Mouse (Mus musculus) midbrain, embryonic 13.5 days (tissue): ENCODE data around the gene Cuedc1. TPM values are rescaled to one million over a fixed set of nuclear protein-coding genes. Genes with fewer than 3 reads are reported as not detected.

ENCODE experiments used
- ATAC-seq: fragments of 200-750 bp; cut with Nextera tagmentation; 2 replicates; pipeline ENCODE4 v1.8.0; 2017; ENCODE audit warnings: mild to moderate bottlenecking, moderate TSS enrichment, moderate library complexity
- H3K27ac ChIP-seq: fragments of 300-500 bp; sonication (generic); 2 replicates; pipeline ENCODE4 v1.5.1; 2015; ENCODE audit warnings: inconsistent platforms, mild to moderate bottlenecking, moderate library complexity
- H3K27me3 ChIP-seq: fragments of 300-500 bp; sonication (generic); 2 replicates; pipeline ENCODE4 v1.6.1; 2015; ENCODE audit warnings: mild to moderate bottlenecking, inconsistent platforms
- H3K36me3 ChIP-seq: fragments of 300-500 bp; sonication (generic); 2 replicates; pipeline ENCODE4 v1.6.1; 2015; ENCODE audit warnings: mild to moderate bottlenecking, inconsistent platforms
- H3K4me1 ChIP-seq: fragments of 300-500 bp; sonication (generic); replicated peaks from 2 replicates; pipeline ENCODE4 v1.6.1; 2015; ENCODE audit warnings: inconsistent platforms
- H3K4me2 ChIP-seq: fragments of 300-500 bp; sonication (generic); replicated peaks from 2 replicates; pipeline ENCODE4 v1.6.1; 2015; ENCODE audit warnings: moderate library complexity, mild to moderate bottlenecking, inconsistent platforms
- H3K4me3 ChIP-seq: fragments of 300-500 bp; sonication (generic); replicated peaks from 2 replicates; pipeline ENCODE4 v1.5.1; 2015; ENCODE audit warnings: mild to moderate bottlenecking, inconsistent platforms
- H3K9ac ChIP-seq: fragments of 300-500 bp; sonication (generic); replicated peaks from 2 replicates; pipeline ENCODE4 v1.6.1; 2015; ENCODE audit warnings: mild to moderate bottlenecking, inconsistent platforms
- H3K9me3 ChIP-seq: fragments of 300-500 bp; sonication (generic); 2 replicates; pipeline ENCODE4 v1.6.1; 2016; ENCODE audit warnings: mild to moderate bottlenecking, inconsistent platforms
- WGBS: fragments of 180-500 bp; shearing (Covaris S2); methylation state at CpG from one replicate; pipeline ENCODE4 v1.1.7; 2015; 5-methylcytosine and 5-hydroxymethylcytosine counted together
- polyA plus RNA-seq: library from polyadenylated mRNA; unstranded; fragments of >200 nt; fragmentation: Nextera tagmentation; extraction: Ambion mirVana; gene quantifications from 2 replicates; pipeline ENCODE4 v1.2.1, GENCODE M21; 2015

The Cuedc1 gene
- polyA plus RNA-seq, 1 experiment from 2014 or later = 46.1 TPM

- Histone ChIP-seq H3K27me3 (no peaks in the 10 kb centered on the region), H3K27ac (no peak overlapping the region), H3K4me2 (no peak overlapping the region), H3K9me3 (no peaks in the 10 kb centered on the region), H3K9ac (no peak overlapping the region), H3K4me3 (no peak overlapping the region), H3K4me1 (no peaks in the 10 kb centered on the region), H3K36me3 (no peaks in the 10 kb centered on the region)
- 86% methylated on average over 15 of the region's 15 CpGs for WGBS
- no peak for ATAC-seq
Observed at GRCm38 (mm10) chr11:88221929-88222475, 124.1 kb downstream of the Cuedc1 start.

- no peak overlapping the region for H3K9ac ChIP-seq
- H3K9me3 ChIP-seq = no peaks in the 10 kb centered on the region
- H3K27ac ChIP-seq = no peak overlapping the region
- ATAC-seq = no peak
- 0 out of 2 replicates have a peak, but pooled peaks cover 5% of the 10 kb centered on the region for H3K4me1 ChIP-seq
- 92% methylated on average over 17 of the region's 17 CpGs for WGBS
- H3K36me3 ChIP-seq = no peaks in the 10 kb centered on the region
- H3K4me3 ChIP-seq = no peak overlapping the region
- H3K4me2 ChIP-seq = no peak overlapping the region
- H3K27me3 ChIP-seq = no peaks in the 10 kb centered on the region
Observed at GRCm38 (mm10) chr11:88227001-88227957, 129.4 kb downstream of the Cuedc1 start.

GRCm38 (mm10) chr11:88231213-88231790, 133.4 kb downstream of the Cuedc1 start:
- Histone ChIP-seq H3K4me3 (no peak overlapping the region), H3K9me3 (no peaks in the 10 kb centered on the region), H3K4me1 (peaks cover 38% of the 10 kb centered on the region), H3K4me2 (no peak overlapping the region), H3K27me3 (no peaks in the 10 kb centered on the region), H3K27ac (no peak overlapping the region; the same call in 1 of the 2 replicates), H3K36me3 (no peaks in the 10 kb centered on the region), H3K9ac (no peak overlapping the region)
- 84% methylated on average over 4 of the region's 4 CpGs for WGBS
- no peak for ATAC-seq

- no peak overlapping the region for H3K4me3 ChIP-seq
- H3K27me3 ChIP-seq = no peaks in the 10 kb centered on the region
- no peak overlapping the region for H3K4me2 ChIP-seq
- H3K27ac ChIP-seq = peak overlapping the region; percentile 76
- ATAC-seq = peak; percentile 46; the same call in 1 of the 2 replicates
- H3K9ac ChIP-seq = 0 out of 2 replicates have a peak overlapping the region, but pooled peaks have one; percentile 32
- 40% methylated on average over 17 of the region's 17 CpGs for WGBS
- peaks cover 50% of the 10 kb centered on the region for H3K4me1 ChIP-seq
- no peaks in the 10 kb centered on the region for H3K9me3 ChIP-seq
- H3K36me3 ChIP-seq = no peaks in the 10 kb centered on the region
Observed at GRCm38 (mm10) chr11:88233528-88234427, 135.9 kb downstream of the Cuedc1 start.

- H3K9me3 ChIP-seq = no peaks in the 10 kb centered on the region
- 39% methylated on average over 4 of the region's 4 CpGs for WGBS
- no peak overlapping the region for H3K27ac ChIP-seq
- H3K4me2 ChIP-seq = no peak overlapping the region
- H3K36me3 ChIP-seq = no peaks in the 10 kb centered on the region
- no peak overlapping the region for H3K9ac ChIP-seq
- no peak overlapping the region for H3K4me3 ChIP-seq
- no peak for ATAC-seq
- H3K27me3 ChIP-seq = no peaks in the 10 kb centered on the region
- peaks cover 60% of the 10 kb centered on the region for H3K4me1 ChIP-seq
Observed at GRCm38 (mm10) chr11:88234789-88235188, 136.9 kb downstream of the Cuedc1 start.

- 0 out of 2 replicates have a peak, but pooled peaks have one; percentile 16 for ATAC-seq
- Histone ChIP-seq H3K9me3 (no peaks in the 10 kb centered on the region), H3K4me1 (peaks cover 67% of the 10 kb centered on the region), H3K4me3 (no peak overlapping the region), H3K27me3 (no peaks in the 10 kb centered on the region), H3K9ac (0 out of 2 replicates have a peak overlapping the region, but pooled peaks have one; percentile 20), H3K4me2 (peak overlapping the region; percentile 15), H3K36me3 (no peaks in the 10 kb centered on the region), H3K27ac (peak overlapping the region; percentile 58; the same call in 1 of the 2 replicates)
- 4% methylated on average over 23 of the region's 23 CpGs for WGBS
Observed at GRCm38 (mm10) chr11:88235221-88236203, 137.7 kb downstream of the Cuedc1 start.

GRCm38 (mm10) chr11:88240275-88240674, 142.4 kb downstream of the Cuedc1 start:
- H3K4me2 ChIP-seq = no peak overlapping the region
- H3K27ac ChIP-seq = peak overlapping the region; percentile 79
- WGBS = 45% methylated on average over 10 of the region's 10 CpGs
- H3K9me3 ChIP-seq = no peaks in the 10 kb centered on the region
- peak; percentile 45; the same call in 1 of the 2 replicates for ATAC-seq
- H3K4me3 ChIP-seq = no peak overlapping the region
- no peaks in the 10 kb centered on the region for H3K36me3 ChIP-seq
- no peaks in the 10 kb centered on the region for H3K27me3 ChIP-seq
- H3K9ac ChIP-seq = no peak overlapping the region
- peaks cover 56% of the 10 kb centered on the region for H3K4me1 ChIP-seq

GRCm38 (mm10) chr11:88240736-88241353, 143.0 kb downstream of the Cuedc1 start:
- peak overlapping the region; percentile 79 for H3K27ac ChIP-seq
- peak overlapping the region; percentile 19 for H3K4me2 ChIP-seq
- no peak overlapping the region for H3K4me3 ChIP-seq
- no peaks in the 10 kb centered on the region for H3K27me3 ChIP-seq
- no peaks in the 10 kb centered on the region for H3K9me3 ChIP-seq
- peaks cover 52% of the 10 kb centered on the region for H3K4me1 ChIP-seq
- no peaks in the 10 kb centered on the region for H3K36me3 ChIP-seq
- 2% methylated on average over 10 of the region's 10 CpGs for WGBS
- H3K9ac ChIP-seq = peak overlapping the region; percentile 41; the same call in 1 of the 2 replicates
- peak; percentile 80 for ATAC-seq

GRCm38 (mm10) chr11:88241468-88242301, 143.8 kb downstream of the Cuedc1 start:
- Histone ChIP-seq H3K4me3 (no peak overlapping the region), H3K36me3 (no peaks in the 10 kb centered on the region), H3K27ac (peak overlapping the region; percentile 73), H3K4me2 (no peak overlapping the region), H3K9me3 (no peaks in the 10 kb centered on the region), H3K4me1 (peaks cover 48% of the 10 kb centered on the region), H3K9ac (no peak overlapping the region), H3K27me3 (no peaks in the 10 kb centered on the region)
- WGBS = 30% methylated on average over 12 of the region's 12 CpGs
- peak; percentile 47; the same call in 1 of the 2 replicates for ATAC-seq
